Mouse (Mus musculus): ENCODE measurements around the gene 8030474K03Rik. TPM values are rescaled to one million over a fixed set of nuclear protein-coding genes. Genes with fewer than 3 reads are reported as not detected.
"Not testable (repeated sequence)": the region's sequence is repeated elsewhere in the genome, so short reads cannot be mapped to it uniquely, and the experiment has no call there.

8030474K03Rik gene
- total RNA-seq (2021) = not detected

DNA sequence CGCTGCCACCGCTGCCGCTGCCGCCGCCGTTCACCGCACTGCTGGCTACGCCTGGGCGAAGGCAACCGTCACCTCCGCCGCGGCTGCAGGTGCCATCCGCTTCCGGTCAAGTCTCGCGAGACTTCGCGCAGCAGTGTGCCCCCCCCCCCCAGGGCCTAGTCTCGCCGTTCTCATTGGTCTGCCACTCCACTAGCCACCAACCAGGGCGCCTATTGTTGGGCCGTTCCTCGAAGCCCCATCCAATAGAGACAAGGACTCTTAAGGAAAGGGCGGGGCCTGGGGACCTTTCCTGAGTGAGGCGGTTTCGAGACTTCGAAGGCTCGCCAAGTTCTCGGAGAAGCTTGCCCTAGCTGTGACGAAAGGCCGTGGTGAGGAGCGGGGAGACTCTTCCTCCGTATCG, at the start of gene 8030474K03Rik, which contains the start of gene Gm4779:
TSS of gene 8030474K03Rik (plus strand) at position 315 of the 400 bp plus-strand sequence.
TSS of gene Gm4779 (minus strand) at position 82 of the 400 bp plus-strand sequence.
- DNase-seq (ENCODE audit: low spot score in 2 of 2) = no peak
- intact Hi-C loops (cut with DNase I) = no loop called here

DNA sequence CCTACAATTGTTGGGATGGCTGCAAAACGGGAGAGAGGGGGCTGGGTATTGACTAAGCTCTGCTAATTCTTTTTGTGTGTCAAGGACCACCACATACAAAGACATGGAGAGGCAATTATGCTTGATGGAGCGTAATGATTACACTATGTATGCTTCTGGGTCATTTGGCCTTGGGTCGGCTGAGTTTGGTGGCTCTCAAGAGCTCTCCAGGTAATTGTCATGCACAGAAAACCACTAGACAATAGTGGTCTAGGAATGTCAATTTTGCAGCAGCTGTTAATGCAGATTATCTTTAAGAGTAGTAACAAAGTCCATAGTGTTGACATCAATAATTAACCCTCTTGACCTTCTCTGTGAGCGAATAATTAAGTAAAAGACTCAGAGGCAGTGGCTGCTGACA, 44.3 kb upstream of the 8030474K03Rik start:
- DNase-seq (ENCODE audit: low spot score in 2 of 2) = no peak
- intact Hi-C loops (cut with DNase I) = no loop called here

DNA sequence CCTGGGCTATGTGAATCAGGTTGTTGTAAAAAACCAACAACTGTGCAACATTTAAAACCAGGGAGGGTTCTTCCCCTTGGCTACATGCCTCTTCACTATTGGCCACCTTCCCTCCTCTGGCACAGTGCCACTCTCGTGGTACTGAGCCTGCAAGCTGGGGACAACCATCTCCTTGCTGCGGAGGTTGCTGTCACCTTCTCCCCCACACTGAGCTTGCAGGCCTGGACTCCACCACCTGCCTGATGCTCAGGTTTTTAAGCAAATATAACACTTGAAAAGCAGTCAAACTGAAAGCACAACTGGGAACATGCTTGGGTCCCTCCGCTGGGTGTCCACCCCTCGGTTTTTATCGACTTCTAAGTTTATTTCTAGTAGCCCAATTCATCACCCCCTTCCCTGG, 40.0 kb upstream of the 8030474K03Rik start:
- peak; percentile 23 to 65 for DNase-seq (ENCODE audit: low spot score in 2 of 2)
- intact Hi-C loops (cut with DNase I) = no loop called here

DNA sequence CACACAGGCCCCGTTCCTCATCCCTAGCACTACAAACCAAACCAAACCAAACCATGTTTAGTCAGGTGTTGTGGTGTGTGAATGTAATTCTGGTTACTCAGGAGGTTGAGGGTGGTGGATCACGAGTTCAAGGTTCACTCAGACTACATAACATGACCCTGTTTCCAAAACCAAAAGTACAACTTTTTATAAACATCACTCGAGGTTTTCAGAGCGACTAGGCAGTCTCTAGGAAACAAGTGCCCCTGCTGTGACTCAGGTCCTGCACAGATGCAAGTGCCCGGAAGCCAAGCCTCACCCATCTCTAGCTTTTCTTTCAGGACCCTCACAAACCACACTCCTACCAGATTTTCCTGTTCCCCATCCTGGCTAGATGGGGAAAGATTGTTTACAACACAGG, 29.8 kb upstream of the 8030474K03Rik start:
- no peak for DNase-seq (ENCODE audit: low spot score in 2 of 2)
- intact Hi-C loops (cut with DNase I) = no loop called here

DNA sequence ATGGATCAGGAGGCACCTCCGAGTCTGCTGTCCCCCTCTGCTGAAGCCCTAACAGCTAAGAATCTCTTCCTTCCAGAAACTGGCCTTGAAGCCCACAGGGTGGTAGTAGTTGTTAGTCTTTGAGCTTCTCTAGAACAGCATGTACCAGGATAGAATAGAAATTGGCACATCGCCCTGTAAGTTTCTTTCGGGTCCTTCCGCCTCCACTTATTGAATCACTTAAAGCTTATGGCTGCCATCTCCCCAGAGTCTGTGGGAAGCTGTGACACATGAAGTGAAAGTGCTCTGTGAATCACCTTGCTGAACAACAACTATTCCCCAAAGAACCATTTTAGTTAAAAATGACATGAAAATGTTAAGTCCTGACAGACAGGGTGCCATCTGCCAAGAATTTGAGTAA, 29.3 kb upstream of the 8030474K03Rik start:
- peak; percentile 35 to 82 for DNase-seq (ENCODE audit: low spot score in 2 of 2)
- intact Hi-C loops (cut with DNase I) = no loop called here

DNA sequence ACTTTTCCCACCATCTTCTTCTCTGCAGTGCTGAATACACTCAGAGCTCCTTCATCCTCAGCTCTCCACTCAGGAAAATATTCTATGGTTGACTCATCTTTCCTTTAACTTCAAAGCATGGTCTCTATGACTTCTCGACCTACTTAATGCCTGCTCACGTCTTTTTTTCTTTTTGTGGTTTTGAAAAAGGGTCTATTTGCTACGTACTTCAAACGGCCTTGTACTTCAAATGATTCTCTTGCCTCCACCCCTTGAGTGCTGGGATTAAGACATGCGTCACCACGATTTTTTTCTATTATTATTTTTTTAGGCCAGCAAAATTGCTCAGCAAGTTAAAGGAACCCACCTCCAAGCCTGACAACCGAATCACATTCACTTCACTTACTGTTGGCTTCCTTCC, 27.2 kb upstream of the 8030474K03Rik start:
- intact Hi-C loops (cut with DNase I) = no loop called here
- no peak for DNase-seq (ENCODE audit: low spot score in 2 of 2)

DNA sequence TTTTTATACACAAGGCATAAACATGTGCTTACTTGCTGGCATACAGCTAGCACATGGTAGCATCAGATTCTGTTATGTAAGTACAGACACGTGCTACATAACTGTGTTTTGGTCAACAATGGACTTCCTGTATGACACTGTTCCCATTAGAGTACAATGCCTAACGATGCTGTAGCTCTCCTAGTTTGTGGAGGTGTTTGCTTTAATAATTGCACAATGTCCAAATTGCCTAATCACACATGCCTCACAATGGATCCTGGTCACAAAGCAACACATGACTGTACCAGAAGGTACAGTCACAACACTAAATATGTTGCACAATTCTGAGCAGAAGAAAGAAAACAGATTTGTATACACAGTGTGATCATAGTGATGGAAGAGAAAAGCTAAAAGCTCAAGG, 25.0 kb upstream of the 8030474K03Rik start:
- no peak for DNase-seq (ENCODE audit: low spot score in 2 of 2)
- intact Hi-C loops (cut with DNase I) = no loop called here

DNA sequence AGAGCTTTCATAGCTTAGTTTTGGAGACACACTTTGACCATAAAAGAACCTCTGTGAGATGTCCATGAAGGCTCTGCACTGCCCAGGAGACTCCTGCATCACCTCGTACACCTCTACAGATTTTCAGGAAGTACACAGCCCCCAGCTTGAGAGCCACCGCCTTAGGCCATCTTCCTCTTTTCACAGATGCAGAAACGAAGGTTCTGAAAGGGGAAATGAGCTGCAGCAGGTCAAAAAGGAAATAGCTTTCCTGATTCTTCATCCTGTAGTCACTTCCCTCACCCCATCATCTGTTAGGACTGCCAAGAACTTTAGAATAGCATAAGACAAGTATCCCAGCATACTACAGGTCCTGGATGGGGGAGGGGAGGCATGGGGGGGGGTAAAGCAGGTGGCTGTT, 24.1 kb upstream of the 8030474K03Rik start:
- intact Hi-C loops (cut with DNase I) = loop anchor here (5.0 kb wide), 1 partner anchor 98 kb away; no protein-coding TSS in a partner anchor
- DNase-seq (ENCODE audit: low spot score in 2 of 2) = no peak

DNA sequence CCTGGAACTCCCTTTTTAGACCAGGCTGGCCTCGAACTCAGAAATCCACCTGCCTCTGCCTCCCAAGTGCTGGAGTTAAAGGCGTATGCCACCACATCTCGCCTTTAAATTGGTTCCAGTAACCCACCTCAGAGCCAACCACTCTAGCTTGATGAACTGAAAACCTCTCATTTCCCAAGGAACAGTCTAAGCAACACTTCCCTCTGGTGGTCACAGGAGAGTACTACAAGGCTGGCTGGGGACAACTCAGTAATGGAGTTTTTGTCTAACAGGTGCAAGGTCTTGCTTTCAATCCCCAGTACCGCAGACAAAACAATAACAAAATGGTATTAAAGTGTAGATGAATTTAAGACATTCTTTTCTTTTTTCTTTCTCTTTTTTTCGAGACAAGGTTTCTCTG, 22.4 kb upstream of the 8030474K03Rik start:
- intact Hi-C loops (cut with DNase I) = loop anchor here (1.0 to 5.0 kb wide), 2 partner anchors 50 to 100 kb away; no protein-coding TSS in a partner anchor
- DNase-seq (ENCODE audit: low spot score in 2 of 2) = peak; percentile 35 to 63

DNA sequence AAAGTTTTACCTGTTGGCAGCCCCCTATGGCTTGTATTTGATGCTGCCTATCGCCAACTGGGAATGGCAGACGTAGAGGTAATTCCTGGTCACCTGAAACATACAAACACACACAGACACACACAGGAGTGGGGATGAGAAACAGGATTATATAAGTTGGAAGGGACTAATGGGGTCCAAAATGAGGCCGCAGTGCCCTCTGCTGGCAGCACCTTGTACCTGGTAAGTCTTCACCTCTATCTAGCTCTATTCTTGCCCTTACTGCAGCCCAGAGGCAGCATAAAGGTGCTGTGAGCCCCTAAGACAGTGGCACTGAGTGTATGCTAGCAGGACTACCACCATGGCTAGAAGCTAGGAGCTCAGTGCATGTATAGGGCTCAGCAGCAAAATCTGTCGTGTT, 2.9 kb upstream of the 8030474K03Rik start:
- intact Hi-C loops (cut with DNase I) = no loop called here
- peak; percentile 46 to 47 for DNase-seq (ENCODE audit: low spot score in 2 of 2)

DNA sequence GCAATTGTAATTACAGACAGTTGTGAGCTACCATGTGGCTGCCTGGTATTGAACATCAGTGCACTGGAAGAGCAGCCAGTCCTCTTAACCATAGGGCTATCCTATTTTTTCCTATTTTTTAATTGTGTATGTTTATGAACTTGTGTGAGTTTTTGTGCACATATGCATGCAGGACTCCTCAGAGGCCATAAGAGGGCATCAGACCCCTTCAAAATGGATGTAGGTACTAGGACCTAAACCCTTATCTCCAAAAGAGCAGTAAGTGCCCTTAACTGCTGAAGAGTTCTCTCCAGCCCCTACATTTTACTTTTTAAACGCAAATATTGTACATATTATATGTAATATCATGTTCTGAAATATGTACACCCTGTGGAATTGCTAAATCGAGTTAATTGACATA, 11.1 kb downstream of the 8030474K03Rik start:
- peak in 1 of 2 experiments; percentile 34 for DNase-seq (ENCODE audit: low spot score in 2 of 2)
- intact Hi-C loops (cut with DNase I) = loop anchor here (5.0 kb wide), 2 partner anchors 137 to 262 kb away; no protein-coding TSS in a partner anchor

DNA sequence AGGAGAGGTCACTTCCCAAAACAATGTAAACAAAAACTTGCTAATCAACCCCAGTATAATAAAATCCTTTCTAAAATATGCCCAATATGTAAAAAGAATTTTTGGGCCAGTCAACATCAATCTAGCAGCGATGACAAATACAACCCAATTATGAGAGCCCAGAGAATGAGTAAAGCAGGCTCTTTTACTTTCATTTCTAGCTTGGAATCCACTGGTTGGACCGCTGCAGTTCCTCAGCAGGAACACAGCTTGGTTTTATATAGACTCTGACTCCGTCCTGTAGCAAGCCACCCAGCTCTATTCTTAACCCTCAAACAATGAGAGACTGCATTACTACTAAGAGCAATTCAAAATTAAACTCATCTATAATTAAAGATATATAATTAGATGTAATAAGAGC, 17.3 kb downstream of the 8030474K03Rik start:
- intact Hi-C loops (cut with DNase I) = no loop called here
- no peak for DNase-seq (ENCODE audit: low spot score in 2 of 2)

DNA sequence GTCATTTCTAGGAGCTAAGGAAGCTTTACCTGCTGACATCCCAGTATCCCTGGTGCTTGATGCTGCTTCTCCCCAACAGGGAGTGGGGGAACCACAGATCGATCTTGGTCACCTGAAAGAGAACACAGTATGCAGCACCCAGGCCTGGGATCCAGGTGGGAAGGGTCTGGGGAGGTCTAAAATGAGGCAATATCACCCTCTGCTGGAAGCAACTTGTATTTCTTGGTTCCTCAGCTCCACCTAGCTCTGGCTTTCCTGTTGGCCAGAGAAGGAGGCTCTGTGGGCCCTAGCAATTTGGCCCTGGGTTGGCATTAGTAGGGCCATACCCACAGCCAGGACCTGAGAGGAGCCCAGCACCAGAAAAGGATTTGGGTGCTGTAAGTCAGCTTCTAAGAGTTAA, 24.7 kb downstream of the 8030474K03Rik start:
- intact Hi-C loops (cut with DNase I) = no loop called here
- peak; percentile 5 to 13 for DNase-seq (ENCODE audit: low spot score in 2 of 2)

DNA sequence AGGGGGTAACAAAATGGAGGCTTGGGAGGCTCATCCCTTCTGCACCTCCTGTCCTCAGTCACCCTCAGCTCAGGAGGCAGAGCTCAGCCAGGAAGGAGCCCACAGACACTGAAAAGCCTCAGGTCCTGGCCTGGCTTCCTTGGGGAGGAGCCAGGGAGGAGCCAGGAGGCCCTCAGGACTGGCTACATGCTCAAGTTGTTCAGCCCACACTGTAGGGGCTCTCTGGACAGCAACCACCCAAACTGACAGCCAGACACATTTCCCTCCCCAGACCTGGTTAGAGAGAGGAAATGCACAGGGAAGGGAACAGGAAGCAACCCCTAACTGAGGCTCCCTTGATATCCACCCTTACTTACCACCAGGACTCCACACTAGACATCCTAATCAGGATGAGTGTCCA, 25.5 kb downstream of the 8030474K03Rik start:
- intact Hi-C loops (cut with DNase I); DNase-seq (ENCODE audit: low spot score in 2 of 2): not testable (repeated sequence)

DNA sequence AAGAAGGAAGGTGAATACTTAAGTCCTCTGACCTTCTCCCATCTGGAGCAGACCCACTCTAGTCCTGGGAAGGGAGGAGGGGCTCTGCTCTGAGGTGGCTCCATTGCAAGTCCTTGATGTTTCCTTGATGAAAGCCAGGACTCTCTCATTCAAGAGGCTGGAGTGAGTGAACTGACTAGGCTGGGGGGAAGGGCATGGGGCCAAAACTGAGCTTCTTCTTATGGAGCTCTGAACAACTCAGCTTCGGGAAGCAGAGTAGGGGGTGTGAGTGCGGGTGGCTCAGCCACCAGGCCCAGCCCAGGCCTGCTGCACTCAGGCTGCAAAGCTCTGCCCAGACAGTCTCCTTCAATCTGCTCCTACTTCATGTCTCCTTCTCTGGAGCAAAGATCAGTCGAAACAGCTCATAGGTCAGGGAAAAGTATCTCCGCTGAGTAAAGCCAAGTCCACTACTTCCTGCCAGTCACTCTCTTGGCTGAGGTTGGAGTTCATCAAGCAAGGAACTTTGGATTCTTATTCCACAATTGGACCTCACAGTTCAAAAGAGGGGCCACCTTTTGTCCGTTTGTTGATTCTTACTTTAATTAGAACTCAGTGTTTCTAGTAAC, 52.8 kb downstream of the 8030474K03Rik start:
- intact Hi-C loops (cut with DNase I) = no loop called here
- DNase-seq (ENCODE audit: low spot score in 2 of 2) = no peak

Other genes with a start within 250 kb of the 8030474K03Rik start
- 100 to 1,000 TPM; 212 to 236 TPM for gene Ogt, start 154.6 kb upstream of the 8030474K03Rik start, total RNA-seq (2021)
- not detected for gene Cxcr3, start 60.4 kb upstream of the 8030474K03Rik start, total RNA-seq (2021)
- gene Gm4779, start 233 bp upstream of the 8030474K03Rik start, total RNA-seq (2021) = under 1 TPM; 0.21 to 0.44 TPM
- gene Nhsl2, start 54.7 kb downstream of the 8030474K03Rik start, total RNA-seq (2021) = 10 to 100 TPM; 34.8 to 35.2 TPM

Measured in left cerebral cortex, postnatal 25 days (tissue).